ENCODE assay signal across 9 mouse cellular contexts in genomic region chr11:73223966-73224365, GRCm38 (mm10). TPM values are rescaled to one million over a fixed set of nuclear protein-coding genes. Genes with fewer than 3 reads are reported as not detected.
DNase-seq lines count a peak whose midpoint lies in the region; TF ChIP-seq lines count a peak whose summit lies in the region.
"Had no signal": no experiment of that assay in that cellular context is flagged by ENCODE, and none has a peak within 500 bp of the region (broad histone marks: within the 10 kb centered on the region; RNA-seq: fewer than 3 reads in every experiment).

No protein-coding gene starts in this region.

- peak in 1 of 2 experiments; percentile 4 for DNase-seq in cerebellum, adult 2 months
- DNase-seq in cerebellum, adult 11 months, result no peak
- peak; percentile 63 for DNase-seq in 3T3-L1 (ENCODE audit: low read depth, low spot score)
- DNase-seq in adrenal gland, postnatal 10 days, result peak; percentile 55
- peak; percentile 65 to 66 for DNase-seq in kidney, postnatal 25 days
- DNase-seq in embryo, embryonic 11 days, result no peak
- DNase-seq in right cerebral cortex, postnatal 36 days (ENCODE audit: low spot score in 2 of 2), result no peak
- DNase-seq in right cerebral cortex, adult 2 months (ENCODE audit: low spot score in 2 of 2), result no peak

- no peak overlapping the region for H3K4me3 ChIP-seq in cerebellum, adult 2 months (replicated peaks; ENCODE audit: insufficient read depth, low read depth, low read length)
- H3K4me3 ChIP-seq: neural tube, embryonic 13.5 days had no signal

- no peaks in the 10 kb centered on the region for H3K4me1 ChIP-seq in cerebellum, adult 2 months (ENCODE audit: control insufficient read depth, insufficient read depth, low read length)
- H3K4me1 ChIP-seq: neural tube, embryonic 13.5 days had no signal

- no peak overlapping the region for H3K27ac ChIP-seq in cerebellum, adult 2 months (ENCODE audit: insufficient read depth, low read length)
- H3K27ac ChIP-seq: neural tube, embryonic 13.5 days had no signal

- TF ChIP-seq POLR2A in cerebellum, adult 2 months (IDR thresholded peaks at IDR 0.05; ENCODE audit: borderline replicate concordance, insufficient read depth, low read length), result no peak

- H3K27me3 ChIP-seq in cerebellum, adult 2 months (ENCODE audit: control insufficient read depth, insufficient read depth, low read length), result no peaks in the 10 kb centered on the region
- H3K27me3 ChIP-seq: neural tube, embryonic 13.5 days had no signal

- TF ChIP-seq CTCF in cerebellum, adult 2 months (IDR thresholded peaks at IDR 0.05; ENCODE audit: borderline replicate concordance, insufficient read depth, low read depth, low read length), result peak; percentile 34

- 77% methylated on average over 2 of the region's 2 CpGs for WGBS in cerebellum, adult 2 months

RNA-seq across cellular contexts. Expression of gene Trpv1, which starts 10.1 kb away (rescaled TPM):
- polyA plus RNA-seq in cerebellum, adult 2 months (2012; rRNA removed), result 0.16 and 0.33 TPM in 2 replicates
- under 1 TPM; 0.15 to 0.24 TPM for total RNA-seq in adrenal gland, postnatal 10 days (2021)

RNA-seq across cellular contexts. Expression of gene Shpk, which starts 24.7 kb away (rescaled TPM):
- 4.1 and 4.5 TPM in 2 replicates for polyA plus RNA-seq in cerebellum, adult 2 months (2012; rRNA removed)
- 1 to 10 TPM; 9.4 to 9.6 TPM for total RNA-seq in adrenal gland, postnatal 10 days (2021)

RNA-seq across cellular contexts. Expression of gene Ctns, which starts 25.1 kb away (rescaled TPM):
- 26.6 and 26.9 TPM in 2 replicates for polyA plus RNA-seq in cerebellum, adult 2 months (2012; rRNA removed)
- 10 to 100 TPM; 14.6 to 17.1 TPM for total RNA-seq in adrenal gland, postnatal 10 days (2021)

RNA-seq across cellular contexts. Expression of gene Trpv3, which starts 43.2 kb away (rescaled TPM):
- polyA plus RNA-seq in cerebellum, adult 2 months (2012; rRNA removed), result 0.19 and 0.46 TPM in 2 replicates
- under 1 TPM; 0.12 to 0.15 TPM for total RNA-seq in adrenal gland, postnatal 10 days (2021)

RNA-seq across cellular contexts. Expression of gene Tax1bp3, which starts 47.1 kb away (rescaled TPM):
- 15.9 and 16.5 TPM in 2 replicates for polyA plus RNA-seq in cerebellum, adult 2 months (2012; rRNA removed)
- 10 to 100 TPM; 72.5 TPM for total RNA-seq in adrenal gland, postnatal 10 days (2021)

Comparison
In these comparisons a context has a peak if more than half of its experiments do, and no peak if none do; other contexts are left out.
1. DNase-seq: peak in 3T3-L1 (single experiment), adrenal gland, postnatal 10 days (single experiment) and kidney, postnatal 25 days (2 of 2); none in cerebellum, adult 11 months (single experiment), embryo, embryonic 11 days (single experiment), right cerebral cortex, postnatal 36 days (0 of 2) and right cerebral cortex, adult 2 months (0 of 2).